Mouse (Mus musculus) lung, postnatal 4 days (tissue): ENCODE measurements around the gene Slc25a4.

Source experiments
- DNase-seq, 2 experiments: peaks; one replicate each; pipeline ENCODE4 v3.0.0; 2021

The Slc25a4 gene

GRCm38 (mm10) chr8:46204974-46205640 is 6.0 kb downstream of the Slc25a4 start:
- no peak for DNase-seq

DNA sequence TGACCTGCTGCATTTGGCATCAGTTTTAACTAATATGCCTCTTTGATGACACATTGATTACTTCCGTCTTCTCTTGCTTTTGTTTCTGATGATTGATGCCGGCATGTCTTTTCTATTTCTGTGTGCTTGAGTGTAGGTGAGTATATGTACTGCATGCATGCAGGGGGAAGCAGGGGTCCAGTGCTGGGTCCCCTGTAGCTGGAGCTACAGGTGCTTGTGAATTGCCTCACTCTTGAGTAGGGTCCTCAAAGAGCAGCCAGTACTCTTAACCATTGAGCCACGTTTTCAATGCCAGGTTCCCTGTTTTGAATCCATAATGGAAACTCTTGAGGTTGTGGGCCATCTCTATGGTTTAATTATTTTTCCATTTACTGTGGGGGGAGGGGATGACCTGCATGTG is 6.8 kb downstream of the Slc25a4 start:
- DNase-seq, result no peak

GRCm38 (mm10) chr8:46202350-46202749 is 8.7 kb downstream of the Slc25a4 start:
- no peak for DNase-seq

- no peak for DNase-seq
Observed at GRCm38 (mm10) chr8:46197673-46198072, 13.4 kb downstream of the Slc25a4 start.

DNA sequence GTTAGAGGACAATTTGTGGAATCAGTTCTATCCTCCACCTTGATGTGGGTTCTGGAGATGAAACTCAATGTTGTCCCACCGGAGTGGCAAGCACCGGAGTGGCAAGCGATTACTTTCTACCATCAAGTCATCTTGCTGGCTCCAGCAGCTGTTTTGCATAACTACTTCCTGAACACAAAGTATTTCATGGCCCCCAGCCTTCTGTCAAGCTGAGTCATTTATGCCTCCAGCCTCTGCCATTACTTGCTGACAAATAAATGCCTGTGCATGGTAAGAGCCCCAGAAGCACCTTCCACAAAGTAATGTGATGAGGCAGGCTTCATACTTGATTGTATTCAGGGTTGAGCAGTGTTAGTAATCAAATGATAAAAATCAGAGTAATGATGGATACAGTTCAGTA is 14.2 kb downstream of the Slc25a4 start:
- DNase-seq, result no peak

- DNase-seq, result no peak
Observed at GRCm38 (mm10) chr8:46193100-46193499, 18.0 kb downstream of the Slc25a4 start.

DNA sequence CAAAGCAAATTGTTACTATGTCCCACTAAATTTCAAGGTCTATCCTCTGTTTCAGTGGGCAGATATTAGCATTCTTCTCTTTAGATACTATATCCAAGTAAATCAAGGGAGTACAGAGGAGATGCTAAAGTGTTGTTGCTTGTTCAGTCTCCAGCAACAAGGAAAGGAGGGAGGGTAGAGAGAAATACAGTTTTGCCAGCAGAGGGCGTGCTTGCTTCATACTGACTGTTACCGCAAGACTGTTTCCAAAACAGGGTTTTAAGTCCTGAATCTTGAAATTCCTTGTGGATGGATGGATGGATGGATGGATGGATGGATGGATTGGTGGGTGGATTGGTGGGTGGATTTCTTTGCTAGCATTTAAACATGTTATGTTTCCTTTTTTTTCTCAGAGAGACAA is 25.7 kb downstream of the Slc25a4 start:
- peak in 1 of 2 experiments; percentile 60 for DNase-seq

DNA sequence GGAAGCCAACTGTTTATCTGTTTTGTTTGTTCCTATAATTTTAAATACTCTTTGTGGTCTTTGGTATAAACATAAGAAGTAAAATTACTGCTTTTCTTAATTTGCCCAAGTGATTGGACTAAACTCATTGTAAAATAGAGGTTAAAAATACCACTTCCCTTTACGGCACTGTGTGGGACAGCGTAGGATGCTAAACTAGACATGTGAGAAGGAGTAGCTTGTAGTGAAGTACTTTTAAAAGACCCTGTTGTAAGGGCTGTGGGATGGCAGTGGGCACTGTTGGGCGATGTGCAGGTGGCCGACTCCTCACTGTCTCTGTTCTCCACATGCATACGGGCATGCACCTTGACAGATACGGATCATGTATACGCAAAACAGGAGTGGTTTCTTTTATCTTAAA is 30.9 kb downstream of the Slc25a4 start:
- DNase-seq, result no peak

GRCm38 (mm10) chr8:46173651-46174050 is 37.4 kb downstream of the Slc25a4 start:
- no peak for DNase-seq

GRCm38 (mm10) chr8:46163870-46164190 is 47.3 kb downstream of the Slc25a4 start:
- DNase-seq, result no peak

DNA sequence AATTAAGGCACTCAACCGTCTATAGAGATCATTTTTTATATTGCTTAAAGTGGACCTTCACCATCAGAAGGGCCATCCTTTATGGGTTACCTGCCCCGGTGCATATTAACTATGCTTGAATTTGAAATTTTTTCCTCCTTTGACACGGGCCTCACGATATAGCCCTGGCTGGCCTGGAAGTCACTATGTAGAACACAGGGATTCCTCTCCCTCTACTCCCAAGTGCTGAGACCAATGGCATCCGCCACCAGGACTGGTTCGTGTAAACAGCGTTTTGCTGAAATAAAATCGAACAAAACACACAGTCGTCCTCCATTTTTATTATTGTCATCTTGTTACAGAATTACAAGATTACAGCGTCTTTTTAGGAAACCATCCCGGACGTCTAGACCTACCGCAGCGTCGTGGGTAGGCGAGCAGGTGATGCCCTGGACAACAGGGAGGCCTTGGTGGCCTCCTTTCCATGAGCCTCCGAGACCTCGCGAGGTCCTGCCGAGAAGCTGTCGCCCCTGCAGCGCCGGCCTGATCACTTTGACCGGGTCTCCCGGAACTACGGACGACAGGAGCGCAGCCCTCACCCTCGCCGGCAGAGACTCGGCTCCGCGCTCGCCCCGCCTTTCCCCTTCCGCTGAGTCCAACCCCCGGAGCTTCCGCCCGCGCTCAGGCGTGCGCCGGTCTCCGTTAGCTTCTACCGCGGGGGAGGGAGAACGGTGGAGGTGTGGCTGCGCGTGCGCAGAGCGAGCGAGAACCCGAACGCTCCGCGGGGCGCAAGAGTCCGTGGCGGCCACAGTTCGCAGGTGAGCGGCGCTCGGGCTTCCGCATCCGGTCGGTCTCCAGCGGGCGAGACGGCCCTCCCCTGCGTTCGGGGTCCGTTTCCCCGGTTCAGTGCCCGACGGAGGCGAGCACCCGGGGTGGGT is 47.9 kb downstream of the Slc25a4 start:
- peak; percentile 97 to 98 for DNase-seq
